Mouse (Mus musculus): ENCODE measurements around the gene D6Ertd527e.

The D6Ertd527e gene

DNA sequence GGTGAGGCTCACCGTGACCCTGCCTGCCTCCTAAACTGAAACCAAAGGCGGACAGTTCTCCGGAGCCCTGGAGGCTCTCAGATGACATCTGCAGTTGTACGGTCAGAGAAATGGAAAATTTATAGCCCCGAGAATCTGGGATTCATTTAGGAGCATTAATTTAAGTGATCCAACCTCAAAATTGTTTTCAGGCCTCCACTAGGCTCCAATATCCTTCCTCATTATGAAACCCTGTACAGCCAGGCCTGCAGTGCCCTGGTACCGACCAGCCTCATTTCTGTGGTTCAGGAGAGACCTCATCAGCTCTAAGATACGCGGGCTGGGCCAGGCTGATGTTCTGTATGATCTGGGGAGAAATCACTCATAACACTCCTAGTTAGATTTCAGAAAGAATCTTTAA is 46.9 kb downstream of the D6Ertd527e start:
- DNase-seq (ENCODE audit: low spot score in 2 of 2): no peak

DNA sequence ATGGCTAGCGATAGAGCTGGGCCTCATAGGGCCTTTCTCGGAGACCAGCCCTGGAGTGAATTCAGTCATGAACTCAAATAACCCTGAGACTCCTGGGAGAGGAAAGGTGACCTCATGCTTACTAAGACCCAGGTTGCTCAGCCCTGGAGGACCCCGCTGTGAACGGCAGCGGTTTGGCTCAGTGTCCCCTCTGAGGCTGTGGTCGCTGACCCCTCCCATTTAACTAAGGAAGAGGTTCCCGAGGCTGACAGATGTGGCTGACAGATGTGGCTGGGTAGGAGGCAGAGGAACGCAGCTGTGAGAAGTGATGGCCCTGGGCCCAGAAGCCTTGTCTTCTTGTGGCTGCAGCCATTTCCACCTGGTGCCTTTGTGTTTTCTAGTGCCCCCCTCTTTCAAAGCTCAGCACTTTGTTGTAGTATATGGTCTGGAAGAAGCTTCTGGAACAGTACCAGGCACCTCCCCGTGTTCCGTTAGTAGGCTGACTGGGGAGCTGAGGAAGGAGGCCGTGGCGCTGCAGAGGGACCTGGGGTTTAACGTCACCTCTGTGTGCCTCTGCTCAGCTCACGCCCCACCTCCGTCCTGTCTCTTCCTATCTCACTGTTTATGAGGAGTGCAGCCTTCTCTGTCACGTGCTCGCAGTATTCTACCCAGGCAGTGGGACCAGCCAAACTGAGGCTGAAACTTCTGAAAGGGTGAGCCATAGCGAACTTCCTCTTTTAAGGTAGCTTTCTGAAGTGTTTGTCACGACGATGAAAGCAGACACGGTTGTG is 48.1 kb downstream of the D6Ertd527e start:
- no peak for DNase-seq (ENCODE audit: low spot score in 2 of 2)

DNA sequence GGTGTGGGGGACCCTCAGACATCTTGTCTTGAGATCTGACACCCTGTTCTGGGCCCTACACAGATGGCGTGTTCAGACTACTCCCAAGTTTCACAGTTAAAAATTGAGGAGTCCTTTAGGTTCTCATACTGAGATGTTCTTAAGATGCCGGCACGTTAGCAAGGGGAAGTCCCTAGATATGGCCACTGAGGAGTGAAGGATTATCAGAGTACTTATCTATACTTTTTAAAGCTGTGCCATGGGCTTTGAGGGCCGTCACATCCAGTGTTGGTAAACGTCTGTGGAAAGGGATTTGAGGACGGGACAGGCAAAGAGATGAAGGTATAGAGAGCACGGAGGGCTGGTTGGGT is 48.7 kb downstream of the D6Ertd527e start:
- no peak for DNase-seq (ENCODE audit: low spot score in 2 of 2)

DNA sequence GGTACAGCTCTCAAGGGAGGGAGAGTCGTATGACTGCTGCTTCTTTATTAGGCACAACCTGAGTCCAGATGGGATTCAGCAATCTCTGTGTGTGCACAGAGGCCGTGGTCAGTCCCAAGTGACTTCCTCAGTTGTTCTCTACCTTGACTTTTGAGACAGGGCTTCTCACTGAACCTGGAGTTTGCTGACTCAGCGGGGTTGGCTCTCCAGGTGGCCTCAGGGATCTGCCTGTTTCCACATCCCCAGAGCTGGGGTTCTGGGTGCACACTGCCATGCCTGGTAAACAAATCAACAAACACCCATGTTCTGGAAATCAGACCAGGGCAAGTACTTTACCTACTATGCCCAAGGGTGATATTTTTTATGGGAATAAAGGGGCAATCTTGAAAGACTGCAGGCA is 49.3 kb downstream of the D6Ertd527e start:
- no peak for DNase-seq (ENCODE audit: low spot score in 2 of 2)

DNA sequence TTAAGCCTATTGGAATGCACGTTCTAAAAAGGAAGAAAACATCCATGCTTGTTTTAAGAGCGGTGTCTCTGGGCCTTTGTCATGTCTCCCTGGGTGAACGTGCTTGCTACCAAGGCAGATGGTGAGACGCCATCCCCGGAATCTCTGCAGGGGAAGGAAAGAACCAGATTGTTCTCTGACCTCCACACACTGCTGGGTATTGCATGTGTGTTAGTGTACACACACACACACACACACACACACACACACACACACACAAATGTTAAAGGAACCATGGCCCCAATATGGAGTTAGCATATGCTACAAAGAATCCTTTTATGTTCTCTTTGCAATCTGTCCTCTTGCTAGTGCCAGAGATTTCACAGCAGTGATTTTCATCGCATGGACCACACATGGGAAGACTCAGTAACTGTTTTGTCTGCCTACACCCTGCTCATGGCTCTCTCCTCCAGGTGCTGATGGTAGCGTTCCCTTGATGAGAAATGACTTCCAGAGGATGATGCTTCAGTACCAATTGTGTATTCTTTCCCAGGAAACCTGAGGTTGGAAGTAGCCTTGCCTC is 53.6 kb downstream of the D6Ertd527e start:
- no peak for DNase-seq (ENCODE audit: low spot score in 2 of 2)

DNA sequence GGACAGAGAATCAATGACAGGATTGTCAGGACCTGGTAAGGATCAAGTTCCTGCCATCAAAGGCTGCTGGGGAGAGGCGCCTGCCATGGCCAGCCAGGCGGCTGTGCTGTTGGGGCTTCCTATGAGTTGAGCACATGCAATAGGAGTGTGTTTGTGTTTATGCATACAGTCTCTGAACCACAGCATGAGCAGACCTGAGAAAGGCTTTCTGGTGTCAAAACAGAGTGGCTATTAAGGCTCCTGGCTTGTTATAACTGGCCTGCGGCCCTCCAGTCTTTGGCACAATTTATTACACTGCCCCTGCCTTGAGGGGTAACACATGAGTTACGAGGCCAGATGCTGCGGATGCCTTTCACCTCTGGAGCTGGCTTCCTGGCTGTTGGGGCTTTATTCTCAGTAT is 55.6 kb downstream of the D6Ertd527e start:
- DNase-seq (ENCODE audit: low spot score in 2 of 2): no peak

DNA sequence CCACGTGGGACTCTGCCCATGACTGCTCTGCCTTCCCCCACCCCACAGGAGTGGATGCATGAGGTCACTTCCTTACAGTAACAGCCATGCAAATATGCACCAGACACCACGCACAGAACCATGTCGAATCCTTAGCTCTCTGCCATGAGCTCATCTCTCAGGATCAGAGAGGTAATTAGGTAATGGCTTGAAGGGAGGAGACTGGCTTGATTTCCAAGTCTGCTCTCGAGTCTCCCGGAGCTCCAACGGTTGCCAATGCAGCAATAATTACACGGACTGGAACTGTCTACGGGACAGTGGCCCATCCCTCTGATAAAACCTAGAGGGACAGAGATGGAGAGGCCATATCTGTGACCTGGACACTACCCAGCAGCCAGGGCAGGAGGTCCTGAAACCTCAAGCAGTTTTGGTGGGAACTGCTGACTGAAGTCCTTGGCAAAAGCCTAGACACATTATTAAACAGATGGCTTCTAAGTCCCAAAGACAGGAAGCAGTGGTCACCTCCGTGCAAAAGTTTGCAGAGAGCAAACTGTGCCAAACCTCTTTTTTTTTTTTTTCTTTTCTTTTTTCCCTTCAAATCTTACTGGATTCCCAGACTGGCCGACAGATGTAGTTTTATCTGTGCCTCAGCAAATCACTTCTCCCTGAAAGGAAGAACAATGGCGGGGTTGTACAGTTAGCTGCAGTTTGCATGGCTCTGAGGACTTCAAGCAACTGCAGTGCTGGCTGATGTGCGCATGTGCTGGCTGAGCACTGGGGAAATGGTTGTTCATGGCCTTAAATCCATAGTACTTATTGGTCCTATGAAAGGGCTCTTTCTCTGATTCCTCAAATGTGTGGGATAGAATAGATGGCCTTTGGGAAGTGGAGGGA is 57.1 kb downstream of the D6Ertd527e start:
- no peak for DNase-seq (ENCODE audit: low spot score in 2 of 2)

Measured in frontal cortex, postnatal 25 days (tissue).